Mouse (Mus musculus): ENCODE data around the gene Fbxl17.

The Fbxl17 gene

DNA sequence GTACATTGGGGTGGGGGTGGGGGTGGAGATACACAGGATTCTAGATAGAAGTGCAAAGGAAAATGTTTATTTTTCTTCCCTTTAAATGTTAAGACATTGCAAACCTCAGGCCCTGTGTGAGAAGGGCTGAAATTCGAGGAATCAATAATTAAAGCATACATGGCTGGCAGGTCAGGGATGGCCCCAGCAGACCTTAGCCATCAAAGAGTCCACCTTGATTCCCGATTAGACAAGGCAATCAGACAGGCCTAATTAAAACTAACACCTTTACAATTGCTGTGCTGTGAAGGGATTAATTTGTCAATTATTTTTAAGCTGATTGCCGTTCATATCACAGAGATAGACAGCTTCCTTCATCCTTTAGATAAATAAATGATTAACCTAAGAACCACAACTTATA, 439.0 kb downstream of the Fbxl17 start:
- TF ChIP-seq GATA4 (IDR thresholded peaks at IDR 0.05; ENCODE audit: insufficient replicate concordance, low read length) = no peak

DNA sequence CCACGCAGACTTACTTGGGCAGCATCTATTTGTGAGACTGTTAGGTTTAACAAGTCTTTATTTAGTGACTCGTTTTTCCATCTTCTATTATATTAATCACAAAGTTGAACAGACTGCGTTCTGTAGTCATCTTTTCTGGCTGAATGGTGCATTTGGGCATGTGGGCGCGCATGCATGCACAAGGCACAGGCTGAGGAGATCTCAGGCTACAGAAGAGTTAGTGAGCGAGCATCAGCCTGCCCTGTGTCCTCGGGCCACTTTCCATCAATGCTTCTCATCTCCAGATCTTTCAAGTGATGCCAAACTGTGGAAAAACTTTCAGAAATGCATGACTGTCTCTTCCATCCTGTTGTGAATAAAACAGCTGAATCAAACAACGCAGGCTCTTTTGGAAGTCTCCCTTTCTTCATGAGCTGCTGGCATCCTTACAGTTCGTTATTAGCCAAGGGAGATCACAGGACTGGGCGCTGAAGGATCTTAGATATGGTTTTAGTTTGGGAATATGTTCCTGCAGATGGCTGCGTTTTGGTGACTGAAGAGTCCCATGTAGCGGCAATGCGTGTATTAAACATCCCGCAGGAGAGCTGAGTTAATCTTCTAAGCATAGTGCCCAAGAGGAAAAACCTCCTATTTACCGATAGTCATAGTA, 442.0 kb downstream of the Fbxl17 start:
- TF ChIP-seq GATA4 (IDR thresholded peaks at IDR 0.05; ENCODE audit: insufficient replicate concordance, low read length) = no peak

DNA sequence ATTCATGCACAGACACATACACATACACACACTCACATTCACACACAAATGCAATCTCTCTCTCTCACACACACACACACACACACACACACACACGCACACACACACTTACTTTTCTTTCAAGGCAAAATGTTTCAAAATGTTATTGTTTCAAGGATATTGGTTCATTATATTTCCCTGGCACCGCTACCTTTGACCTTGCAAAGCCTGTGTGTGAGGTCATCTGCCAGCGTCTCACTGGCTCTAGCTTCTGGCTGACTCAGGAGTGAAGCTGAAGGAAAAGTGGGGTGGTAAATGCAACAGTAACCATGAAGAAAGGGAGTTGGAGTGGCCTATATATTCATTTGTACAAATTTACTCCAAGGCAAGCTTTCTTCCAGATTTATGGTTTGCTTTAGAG, 442.8 kb downstream of the Fbxl17 start:
- no peak for TF ChIP-seq GATA4 (IDR thresholded peaks at IDR 0.05; ENCODE audit: insufficient replicate concordance, low read length)

DNA sequence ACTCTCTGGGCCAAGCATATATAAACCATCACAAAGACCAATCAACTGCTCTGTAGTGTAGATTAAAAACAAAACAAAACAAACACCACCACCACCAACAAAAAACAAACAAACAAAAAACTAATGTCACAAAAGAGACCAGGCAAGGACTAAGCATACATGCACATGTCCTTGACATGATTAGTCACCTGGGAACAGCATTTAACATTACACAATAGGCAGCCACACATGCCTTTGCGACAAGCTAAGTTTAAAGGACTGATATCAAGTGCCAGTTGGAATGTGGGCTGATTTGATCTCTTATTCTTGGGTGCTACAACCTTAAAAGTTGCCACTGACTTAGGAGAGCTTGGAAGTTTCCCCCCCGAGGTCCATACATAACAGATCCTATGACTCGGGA, 446.5 kb downstream of the Fbxl17 start:
- no peak for TF ChIP-seq GATA4 (IDR thresholded peaks at IDR 0.05; ENCODE audit: insufficient replicate concordance, low read length)

DNA sequence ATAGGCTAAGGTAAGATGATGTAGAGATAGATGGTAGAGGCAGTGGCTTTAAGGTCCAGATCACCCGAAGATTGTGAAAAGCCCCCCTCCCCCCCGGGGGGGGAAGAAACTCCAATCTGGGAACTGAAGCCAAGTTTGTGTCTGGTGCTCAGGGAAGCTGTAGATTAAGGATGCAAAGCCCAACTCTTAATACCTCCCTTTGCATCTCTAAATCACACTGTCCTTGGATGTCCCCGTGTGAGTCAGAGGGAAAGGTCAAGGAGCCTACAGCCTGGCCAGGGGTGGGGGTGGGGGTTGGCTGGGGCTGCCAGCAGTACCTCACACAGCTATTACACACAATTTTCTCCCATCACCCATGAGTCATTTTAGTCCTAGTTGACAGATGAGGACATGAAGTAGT, 453.4 kb downstream of the Fbxl17 start:
- TF ChIP-seq GATA4 (IDR thresholded peaks at IDR 0.05; ENCODE audit: insufficient replicate concordance, low read length) = no peak

DNA sequence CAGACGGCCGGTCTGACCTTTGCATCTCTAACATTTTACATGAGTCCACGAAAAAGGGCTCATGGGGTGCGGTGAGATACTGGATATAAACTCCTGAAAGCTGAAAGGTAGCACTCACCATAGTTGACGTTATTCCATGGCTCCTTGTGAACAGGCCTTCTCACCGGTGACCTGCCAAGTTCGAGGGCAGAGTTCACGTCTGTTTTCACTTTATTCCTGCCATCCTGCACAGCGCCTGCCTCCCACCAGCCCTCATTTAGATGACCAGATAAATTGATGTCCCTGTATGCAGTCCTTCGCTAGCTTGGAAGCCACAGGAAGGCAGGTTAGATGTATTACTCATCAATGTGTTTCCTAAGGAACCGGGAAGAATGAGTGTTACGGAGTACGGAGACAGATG, 454.5 kb downstream of the Fbxl17 start:
- TF ChIP-seq GATA4 (IDR thresholded peaks at IDR 0.05; ENCODE audit: insufficient replicate concordance, low read length) = no peak

DNA sequence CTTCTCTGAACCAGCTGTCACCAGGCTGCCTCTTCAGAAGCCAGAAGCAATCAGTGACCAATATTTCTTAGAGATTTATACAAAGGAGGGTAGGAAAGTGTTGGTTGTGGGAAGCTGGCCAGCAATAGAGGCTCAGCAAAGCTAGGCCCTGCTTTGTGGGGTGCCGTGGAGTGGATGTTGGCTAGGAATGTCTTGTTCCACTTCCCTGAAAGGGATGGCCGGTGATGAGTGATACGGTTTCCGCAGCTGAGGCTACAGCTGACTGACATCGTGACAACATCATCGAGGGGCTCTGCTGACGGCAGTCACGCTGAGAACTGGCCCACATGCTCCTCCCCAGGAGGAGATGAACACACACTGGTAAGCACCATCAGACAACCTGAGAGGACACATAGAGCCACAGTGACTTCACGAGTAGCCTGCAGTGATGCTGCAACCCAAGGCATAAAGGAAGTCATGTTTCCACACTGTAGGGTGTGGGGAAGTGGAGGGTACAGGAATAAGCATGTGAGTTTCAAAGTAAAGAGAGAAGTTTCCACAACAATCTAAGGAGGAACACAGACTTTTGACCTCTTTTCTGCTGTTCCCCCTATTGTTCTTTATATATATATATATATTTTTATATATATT, 456.7 kb downstream of the Fbxl17 start:
- TF ChIP-seq GATA4 (IDR thresholded peaks at IDR 0.05; ENCODE audit: insufficient replicate concordance, low read length) = no peak

DNA sequence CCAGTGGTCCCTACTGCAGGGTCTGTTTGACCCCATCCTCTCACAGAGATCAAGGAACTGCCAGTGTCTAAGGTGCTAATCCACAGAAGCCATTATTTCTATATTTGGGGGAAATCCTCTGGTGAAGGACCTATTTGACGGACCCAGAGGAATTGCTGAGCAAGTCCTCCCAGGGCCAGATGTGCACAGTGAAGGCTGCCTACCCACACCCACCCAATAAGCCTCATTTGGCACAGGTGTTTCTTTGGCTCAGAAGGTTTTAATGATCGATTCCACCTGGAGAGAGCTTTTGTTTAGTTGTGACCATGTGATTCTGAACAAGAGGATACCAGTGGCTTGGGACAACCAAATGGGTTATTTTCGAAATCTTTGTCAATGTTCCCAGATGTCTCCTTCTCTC, 462.3 kb downstream of the Fbxl17 start:
- TF ChIP-seq GATA4 (IDR thresholded peaks at IDR 0.05; ENCODE audit: insufficient replicate concordance, low read length) = no peak

DNA sequence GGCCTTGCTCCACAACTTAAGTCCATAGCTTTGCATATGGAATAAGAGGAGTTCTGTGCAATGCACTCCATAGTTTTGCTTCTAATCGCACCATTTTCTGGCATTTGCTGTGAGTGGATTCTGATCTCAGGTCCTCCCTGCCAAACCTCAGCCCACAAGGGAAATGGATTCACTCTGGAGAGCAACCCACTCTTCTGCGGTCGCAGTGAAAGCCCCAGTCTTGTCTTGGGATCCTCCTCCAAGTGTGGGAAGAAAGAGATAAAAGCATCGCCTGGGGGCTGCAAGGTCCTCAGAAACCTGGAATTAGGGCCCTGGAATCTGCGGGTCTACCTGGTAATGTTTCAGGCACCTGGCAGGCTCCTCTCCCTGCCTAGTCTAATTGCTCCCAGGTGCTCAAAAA, 466.7 kb downstream of the Fbxl17 start:
- no peak for TF ChIP-seq GATA4 (IDR thresholded peaks at IDR 0.05; ENCODE audit: insufficient replicate concordance, low read length)

DNA sequence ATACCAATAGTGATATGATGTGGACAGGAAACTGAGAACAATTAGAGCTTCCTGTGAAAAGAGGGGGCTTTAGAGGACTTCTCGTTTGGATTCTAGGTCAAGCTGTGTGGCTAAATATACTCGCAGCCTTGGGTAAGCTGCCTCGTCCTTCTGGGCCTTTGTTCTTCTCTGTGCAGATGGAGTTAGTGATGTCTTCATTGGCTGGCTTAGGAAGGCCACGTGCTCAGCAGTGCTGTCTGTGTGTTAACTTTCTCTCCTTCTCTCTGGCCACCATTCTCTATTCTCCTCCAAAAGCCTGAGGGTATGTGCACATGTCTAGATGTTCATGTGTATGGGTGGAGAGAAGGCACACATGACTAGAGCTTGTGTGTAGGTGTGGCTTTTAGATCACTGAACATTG, 470.7 kb downstream of the Fbxl17 start:
- TF ChIP-seq GATA4 (IDR thresholded peaks at IDR 0.05; ENCODE audit: insufficient replicate concordance, low read length) = no peak

DNA sequence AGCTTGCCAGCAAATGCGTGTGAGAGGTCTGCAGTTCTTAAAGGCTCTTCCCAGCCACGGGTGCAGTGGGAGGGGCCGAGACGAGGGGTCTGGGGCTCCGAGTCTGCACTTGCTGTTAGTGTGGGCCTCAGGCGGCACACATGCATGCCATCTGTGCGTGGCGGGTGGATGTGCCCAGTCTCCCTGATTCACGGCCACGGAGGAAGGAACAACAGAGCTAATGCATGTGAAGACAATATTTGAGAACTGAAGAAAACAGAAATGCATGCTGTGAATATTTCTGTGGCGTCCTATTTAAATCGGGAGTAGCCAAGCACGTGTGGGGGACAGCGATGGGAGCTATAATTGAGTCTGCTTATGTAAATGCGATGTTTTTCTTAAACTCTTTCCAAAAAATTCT, 474.6 kb downstream of the Fbxl17 start:
- TF ChIP-seq GATA4 (IDR thresholded peaks at IDR 0.05; ENCODE audit: insufficient replicate concordance, low read length) = no peak

DNA sequence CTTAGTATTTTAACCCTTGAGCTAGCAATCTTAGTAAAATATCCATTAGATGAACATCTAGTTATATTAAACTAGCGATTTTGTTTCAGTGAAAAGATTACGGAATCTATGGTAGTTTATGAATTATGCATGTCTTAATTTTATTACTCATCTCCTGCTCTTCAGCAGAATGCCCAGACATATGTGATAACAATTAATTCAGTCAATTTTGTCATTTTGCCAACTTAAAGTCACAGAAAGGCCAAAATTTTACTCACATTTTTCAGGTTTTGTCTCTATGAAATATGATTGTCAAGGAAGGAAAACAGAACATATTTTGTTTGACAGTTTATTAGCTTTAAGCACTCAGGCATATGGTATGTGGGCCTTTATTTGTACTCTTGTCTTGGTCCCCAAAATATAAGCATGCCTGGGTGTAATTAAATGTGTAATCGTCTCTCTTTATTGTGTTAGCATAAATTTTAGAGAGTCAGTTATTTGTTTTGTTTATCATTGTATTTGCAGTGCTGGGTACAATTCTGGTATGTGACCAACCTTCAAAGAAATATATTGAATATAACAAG, 482.1 kb downstream of the Fbxl17 start:
- TF ChIP-seq GATA4 (IDR thresholded peaks at IDR 0.05; ENCODE audit: insufficient replicate concordance, low read length) = no peak

DNA sequence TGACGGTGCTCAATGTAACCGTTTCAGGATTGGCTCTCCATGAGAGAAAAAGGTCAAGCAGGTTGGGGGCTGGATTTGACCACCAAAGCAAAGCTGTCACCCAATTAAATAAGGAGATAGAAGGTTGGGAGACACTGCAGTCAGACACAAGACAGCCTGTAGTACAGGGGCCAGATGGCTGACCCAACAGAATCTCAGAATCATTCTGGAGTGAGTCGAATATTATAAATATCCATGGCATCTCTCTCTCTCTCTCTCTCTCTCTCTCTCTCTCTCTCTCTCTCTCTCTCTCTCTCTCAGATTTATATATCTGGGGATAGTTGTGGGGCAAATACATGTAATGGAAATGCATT, 487.3 kb downstream of the Fbxl17 start:
- TF ChIP-seq GATA4 (IDR thresholded peaks at IDR 0.05; ENCODE audit: insufficient replicate concordance, low read length) = no peak

DNA sequence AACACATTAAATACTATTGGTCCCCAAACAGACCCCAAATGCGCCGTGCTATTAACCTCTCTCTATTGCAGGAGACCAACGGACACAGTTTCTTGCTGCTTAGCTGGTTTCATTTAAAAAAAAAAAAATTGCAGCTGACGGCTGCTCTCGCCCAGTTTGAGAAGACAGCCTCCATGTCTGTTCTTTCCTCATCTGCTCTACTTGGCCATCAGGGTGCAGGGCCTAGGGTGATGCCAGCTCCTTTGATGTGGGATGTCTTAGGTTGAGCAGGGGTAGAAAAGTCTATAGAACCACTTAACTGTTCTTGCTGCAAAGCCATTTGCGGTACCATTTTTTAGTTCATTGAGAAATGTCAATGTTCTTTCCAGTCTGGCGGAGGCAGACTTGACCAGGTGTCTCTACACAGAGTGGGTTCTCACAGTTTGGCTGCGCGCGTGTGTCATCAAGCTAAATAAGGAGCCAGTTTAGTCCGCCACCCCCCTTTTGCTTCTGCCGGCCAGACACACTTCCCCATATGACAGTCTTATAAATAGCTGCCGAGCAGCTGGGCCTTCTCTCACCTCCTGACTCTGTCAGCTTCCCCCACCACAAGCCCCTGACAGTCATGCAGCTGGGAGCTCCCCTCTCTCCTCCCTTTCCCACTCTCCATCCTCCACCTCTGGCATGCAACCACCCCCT, 487.8 kb downstream of the Fbxl17 start:
- TF ChIP-seq GATA4 (IDR thresholded peaks at IDR 0.05; ENCODE audit: insufficient replicate concordance, low read length) = no peak

DNA sequence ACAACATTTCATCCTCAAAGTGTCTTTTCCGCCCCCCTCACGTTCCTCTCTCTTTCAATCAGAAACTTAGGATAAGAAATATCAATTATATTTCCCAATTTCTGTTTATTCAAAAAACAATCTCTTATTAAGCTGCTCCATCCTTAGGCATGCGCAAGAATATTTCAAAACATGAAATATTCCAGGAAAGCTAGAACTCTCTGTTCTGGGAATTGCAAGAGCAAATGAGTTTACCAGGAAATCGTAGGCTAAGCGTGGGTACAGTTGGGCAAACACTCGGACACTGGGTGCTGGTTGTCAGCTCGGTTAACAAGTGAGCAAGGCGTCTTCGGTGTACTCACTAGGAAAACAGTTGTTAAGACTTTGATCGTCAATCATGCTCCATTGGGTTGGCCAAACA, 489.0 kb downstream of the Fbxl17 start:
- no peak for TF ChIP-seq GATA4 (IDR thresholded peaks at IDR 0.05; ENCODE audit: insufficient replicate concordance, low read length)

DNA sequence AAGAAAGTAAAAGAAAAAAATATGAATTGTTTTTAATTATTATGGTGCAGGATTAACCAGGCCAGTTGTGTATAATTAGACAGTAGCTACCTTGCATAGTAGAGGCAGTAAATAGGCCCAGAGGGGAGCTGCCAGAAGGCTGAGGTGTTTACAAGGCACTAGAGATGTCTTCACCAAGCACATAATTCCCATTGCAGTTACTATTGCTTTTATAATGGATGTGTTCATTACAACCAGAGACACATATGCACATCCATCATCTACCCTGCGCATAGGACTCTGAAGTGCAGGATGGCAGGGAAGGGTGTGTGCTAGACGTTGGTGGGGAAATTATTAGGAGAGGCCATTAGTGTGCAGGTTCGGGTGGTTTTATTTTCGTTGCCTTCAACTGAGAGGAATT, 491.0 kb downstream of the Fbxl17 start:
- TF ChIP-seq GATA4 (IDR thresholded peaks at IDR 0.05; ENCODE audit: insufficient replicate concordance, low read length) = no peak
